Mouse (Mus musculus): ENCODE data around the gene Fgd5. TPM values are rescaled to one million over a fixed set of nuclear protein-coding genes. Genes with fewer than 3 reads are reported as not detected.

Fgd5 gene
- total RNA-seq, 2 experiments from 2014 or later = not detected

Other genes starting within 250 kb of the Fgd5 start
- gene Grip2, start 151.6 kb upstream of the Fgd5 start, total RNA-seq (2015) = not detected in 2 replicates
- not detected in 2 replicates for gene Grip2, start 151.6 kb upstream of the Fgd5 start, total RNA-seq (2017)
- 31.2 and 34.3 TPM in 2 replicates for gene Ccdc174, start 100.8 kb upstream of the Fgd5 start, total RNA-seq (2015)
- 49.0 and 49.9 TPM in 2 replicates for gene Ccdc174, start 100.8 kb upstream of the Fgd5 start, total RNA-seq (2017)
- 1.1 TPM in 2 replicates for gene 4930590J08Rik, start 76.1 kb upstream of the Fgd5 start, total RNA-seq (2015)
- 0.15 and 0.53 TPM in 2 replicates for gene 4930590J08Rik, start 76.1 kb upstream of the Fgd5 start, total RNA-seq (2017)
- gene Nr2c2, start 112.5 kb downstream of the Fgd5 start, total RNA-seq (2015) = 35.7 and 40.5 TPM in 2 replicates
- 43.0 and 43.5 TPM in 2 replicates for gene Nr2c2, start 112.5 kb downstream of the Fgd5 start, total RNA-seq (2017)
- gene Mrps25, start 205.2 kb downstream of the Fgd5 start, total RNA-seq (2015) = 22.0 and 43.1 TPM in 2 replicates
- 35.3 and 38.4 TPM in 2 replicates for gene Mrps25, start 205.2 kb downstream of the Fgd5 start, total RNA-seq (2017)
- 9.5 and 9.6 TPM in 2 replicates for gene Rbsn, start 236.0 kb downstream of the Fgd5 start, total RNA-seq (2015)
- 18.4 and 22.7 TPM in 2 replicates for gene Rbsn, start 236.0 kb downstream of the Fgd5 start, total RNA-seq (2017)